Mouse (Mus musculus) limb, embryonic 15.5 days (tissue): ENCODE results near the gene Ints13. TPM values are rescaled to one million over a fixed set of nuclear protein-coding genes. Genes with fewer than 3 reads are reported as not detected.

Source experiments
- ATAC-seq: fragments of 200-750 bp; cut with Nextera tagmentation; 2 replicates; pipeline ENCODE4 v1.8.0; 2017; ENCODE audit warnings: low read depth, moderate TSS enrichment; ENCODE audit not compliant: insufficient number of reproducible peaks, low FRiP score, low TSS enrichment
- H3K27ac ChIP-seq: fragments of 300-500 bp; sonication (generic); 2 replicates; pipeline ENCODE4 v1.5.1; 2015; ENCODE audit warnings: moderate library complexity, mild to moderate bottlenecking, inconsistent platforms
- H3K27me3 ChIP-seq: fragments of 300-500 bp; sonication (generic); 2 replicates; pipeline ENCODE4 v1.6.1; 2015; ENCODE audit warnings: inconsistent platforms
- H3K36me3 ChIP-seq: fragments of 300-500 bp; sonication (generic); 2 replicates; pipeline ENCODE4 v1.6.1; 2015; ENCODE audit warnings: inconsistent platforms
- H3K4me1 ChIP-seq: fragments of 300-500 bp; sonication (generic); 2 replicates; pipeline ENCODE4 v1.6.1; 2015; ENCODE audit warnings: inconsistent platforms
- H3K4me2 ChIP-seq: fragments of 300-500 bp; sonication (generic); 2 replicates; pipeline ENCODE4 v1.6.1; 2015; ENCODE audit warnings: mild to moderate bottlenecking, inconsistent platforms
- H3K4me3 ChIP-seq: fragments of 300-500 bp; sonication (generic); 2 replicates; pipeline ENCODE4 v1.5.1; 2015; ENCODE audit warnings: mild to moderate bottlenecking, inconsistent platforms
- H3K9ac ChIP-seq: fragments of 300-500 bp; sonication (generic); 2 replicates; pipeline ENCODE4 v1.6.1; 2015; ENCODE audit warnings: inconsistent platforms
- H3K9me3 ChIP-seq: fragments of 300-500 bp; sonication (generic); 2 replicates; pipeline ENCODE4 v1.6.1; 2016; ENCODE audit warnings: inconsistent platforms
- WGBS: fragments of 180-500 bp; shearing (Covaris S2); methylation state at CpG from one replicate; pipeline ENCODE4 v1.1.7; 2015; 5-methylcytosine and 5-hydroxymethylcytosine counted together
- polyA plus RNA-seq: library from polyadenylated mRNA; unstranded; fragments of >200 nt; fragmentation: Nextera tagmentation; extraction: Ambion mirVana; gene quantifications from 2 replicates; pipeline ENCODE4 v1.2.1, GENCODE M21; 2015

Ints13 gene
- polyA plus RNA-seq, 1 experiment from 2014 or later = 62.9 TPM

DNA sequence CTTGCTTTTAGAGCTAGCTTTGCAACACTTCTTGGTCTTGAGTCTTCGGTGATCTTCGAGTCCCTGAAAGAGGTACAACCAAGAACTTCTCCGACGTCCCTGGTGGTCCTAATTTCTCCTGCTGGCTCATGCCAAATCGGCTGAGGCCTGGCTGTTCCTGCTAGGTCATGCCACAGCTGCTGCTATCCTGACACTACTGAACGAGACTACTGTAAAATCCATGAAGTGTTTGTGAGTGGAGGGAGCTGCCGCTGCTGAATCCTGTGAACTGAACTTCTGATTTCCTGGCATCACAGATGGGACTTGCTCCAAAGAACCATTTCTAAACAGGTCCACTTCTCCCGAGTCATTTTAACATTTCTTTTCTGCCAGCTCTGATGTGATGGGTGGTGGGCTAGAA is 64.3 kb downstream of the Ints13 start:
- H3K36me3 ChIP-seq = no peaks in the 10 kb centered on the region
- H3K4me1 ChIP-seq = no peaks in the 10 kb centered on the region
- no peak overlapping the region for H3K4me2 ChIP-seq
- no peak overlapping the region for H3K27ac ChIP-seq
- WGBS = 78% methylated on average over 8 of the region's 8 CpGs
- no peaks in the 10 kb centered on the region for H3K9me3 ChIP-seq
- H3K9ac ChIP-seq = no peak overlapping the region
- no peak overlapping the region for H3K4me3 ChIP-seq
- no peaks in the 10 kb centered on the region for H3K27me3 ChIP-seq
- no peak for ATAC-seq

- no peaks in the 10 kb centered on the region for H3K9me3 ChIP-seq
- H3K4me1 ChIP-seq = no peaks in the 10 kb centered on the region
- no peak overlapping the region for H3K4me3 ChIP-seq
- 77% methylated on average over 8 of the region's 8 CpGs for WGBS
- no peak overlapping the region for H3K9ac ChIP-seq
- H3K36me3 ChIP-seq = no peaks in the 10 kb centered on the region
- no peaks in the 10 kb centered on the region for H3K27me3 ChIP-seq
- ATAC-seq = no peak
- no peak overlapping the region for H3K27ac ChIP-seq
- H3K4me2 ChIP-seq = no peak overlapping the region
Measured at GRCm38 (mm10) chr6:146511511-146511910, 66.1 kb downstream of the Ints13 start.

GRCm38 (mm10) chr6:146509891-146510290 is 67.7 kb downstream of the Ints13 start:
- no peak overlapping the region for H3K4me3 ChIP-seq

DNA sequence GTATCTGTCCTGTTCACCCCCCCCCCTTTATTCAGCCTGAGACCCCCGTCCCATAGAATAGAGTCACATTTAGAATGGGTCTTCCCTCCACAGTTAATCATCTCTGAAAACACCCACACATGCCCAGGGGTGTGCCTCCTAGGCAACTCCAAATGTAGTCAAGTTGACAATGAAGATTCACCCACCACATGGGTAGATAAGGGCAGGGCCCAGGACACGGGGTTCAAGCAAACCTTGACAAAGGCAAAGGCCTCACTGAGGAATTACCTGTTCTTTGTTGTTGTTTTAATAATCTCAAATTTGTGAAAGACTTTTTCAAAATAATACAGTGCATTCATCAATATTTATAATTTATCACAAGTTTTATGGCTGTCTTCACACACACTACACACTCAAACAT is 73.2 kb downstream of the Ints13 start:
- H3K4me1 ChIP-seq = peaks cover 18% of the 10 kb centered on the region
- no peak overlapping the region for H3K27ac ChIP-seq

More at GRCm38 (mm10) chr6:146509891-146510290, 67.7 kb downstream of the Ints13 start:
- Histone ChIP-seq H3K4me1 (no peaks in the 10 kb centered on the region), H3K9me3 (no peaks in the 10 kb centered on the region), H3K27ac (no peak overlapping the region), H3K4me2 (no peak overlapping the region), H3K36me3 (no peaks in the 10 kb centered on the region), H3K9ac (no peak overlapping the region), H3K27me3 (no peaks in the 10 kb centered on the region)
- WGBS = 80% methylated on average over 2 of the region's 2 CpGs
- no peak for ATAC-seq

DNA sequence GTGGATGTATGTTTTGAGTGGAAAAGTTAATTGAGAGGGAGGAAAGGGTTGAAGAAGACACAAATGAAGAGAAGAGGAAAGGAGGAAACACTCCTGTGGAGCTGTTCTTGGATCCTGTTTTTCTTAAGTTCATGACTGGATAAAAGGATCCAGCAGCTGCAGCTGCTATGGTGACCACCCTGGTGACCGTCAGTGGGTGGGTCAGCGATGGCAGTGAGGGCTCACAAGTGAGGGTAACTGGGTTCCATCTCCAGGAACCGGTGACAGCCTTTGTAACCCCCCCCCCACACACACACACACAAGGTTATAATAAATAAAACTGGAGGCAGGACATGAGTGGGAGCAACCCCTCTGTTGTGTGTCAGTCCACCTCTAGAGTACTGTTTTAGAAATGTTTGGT is 74.8 kb downstream of the Ints13 start:
- Histone ChIP-seq H3K27ac (no peak overlapping the region), H3K9me3 (no peaks in the 10 kb centered on the region), H3K4me2 (peak overlapping the region; percentile 98), H3K4me3 (peak overlapping the region; percentile 76), H3K4me1 (peaks cover 18% of the 10 kb centered on the region), H3K9ac (no peak overlapping the region), H3K27me3 (0 out of 2 replicates have a peak, but pooled peaks cover 3% of the 10 kb centered on the region), H3K36me3 (no peaks in the 10 kb centered on the region)
- no peak for ATAC-seq
- WGBS = 45% methylated on average over 3 of the region's 3 CpGs

More for the DNA sequence above, 73.2 kb downstream of the Ints13 start:
- Histone ChIP-seq H3K4me2 (no peak overlapping the region), H3K36me3 (no peaks in the 10 kb centered on the region), H3K4me3 (no peak overlapping the region), H3K9me3 (no peaks in the 10 kb centered on the region), H3K9ac (no peak overlapping the region), H3K27me3 (0 out of 2 replicates have a peak, but pooled peaks cover 3% of the 10 kb centered on the region)
- ATAC-seq = no peak
- WGBS = 82% methylated on average over 2 of the region's 2 CpGs

DNA sequence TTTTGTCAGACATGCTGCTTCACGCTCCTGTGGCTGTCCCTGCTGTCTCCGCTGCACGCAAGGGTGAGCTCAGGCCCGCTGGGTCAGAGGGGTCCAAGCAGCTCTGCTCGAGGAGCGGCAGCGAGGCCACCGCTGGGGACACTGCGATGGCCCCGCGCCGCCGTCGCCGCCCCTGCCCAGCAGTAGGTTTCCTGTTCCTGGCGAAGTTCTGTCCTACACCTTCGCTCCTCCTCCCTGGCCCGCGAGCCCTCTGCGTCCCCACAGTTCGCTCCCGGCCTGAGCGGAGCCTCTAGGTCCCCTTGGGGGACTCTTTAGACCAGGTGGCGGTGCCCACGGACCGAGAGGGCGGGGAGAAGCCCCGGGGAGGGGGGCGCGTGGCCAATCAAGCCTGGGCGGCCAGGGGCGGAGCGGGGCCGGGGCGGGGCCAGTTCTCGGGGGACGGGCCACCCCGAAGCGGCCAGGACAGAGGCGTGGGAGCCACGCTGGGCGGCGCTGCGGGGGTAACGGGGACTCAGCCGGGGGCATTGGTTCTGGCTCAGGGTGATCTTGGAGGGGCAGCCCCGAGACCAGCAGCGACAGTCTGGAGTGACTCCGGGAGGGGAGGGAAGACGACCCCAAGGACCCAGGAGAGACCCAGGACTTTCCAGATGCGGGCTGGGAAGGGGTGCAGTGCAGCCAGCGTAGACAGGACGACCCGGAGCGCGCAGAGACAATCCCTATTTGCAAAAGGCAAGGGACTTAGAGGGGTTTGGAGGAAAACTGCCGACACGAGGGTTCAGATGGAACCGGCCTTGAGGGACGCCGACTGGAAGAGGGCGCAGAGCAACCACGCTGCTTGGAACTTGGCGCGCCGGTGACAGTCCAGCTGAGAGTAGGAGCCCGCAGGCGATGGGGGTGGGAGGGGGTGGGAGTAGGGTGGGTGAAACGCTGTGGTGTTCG is 75.5 kb downstream of the Ints13 start, which contains the start of gene Itpr2:
Gene Itpr2, minus strand, starts transcription at position 358 of the 939 bp plus-strand sequence.
- Histone ChIP-seq H3K4me3 (peak within 1 kb of the TSS; percentile 76), H3K9me3 (no peaks in the 10 kb centered on the region), H3K36me3 (no peaks in the 10 kb centered on the region), H3K4me2 (peak within 1 kb of the TSS; percentile 98), H3K27ac (peak within 1 kb of the TSS; percentile 75), H3K27me3 (0 out of 2 replicates have a peak, but pooled peaks cover 3% of the 10 kb centered on the region), H3K4me1 (peaks cover 18% of the 10 kb centered on the region), H3K9ac (peak within 1 kb of the TSS; percentile 62)
- peak; percentile 88 for ATAC-seq
- under 1% methylated on average over 70 of the region's 70 CpGs for WGBS

DNA sequence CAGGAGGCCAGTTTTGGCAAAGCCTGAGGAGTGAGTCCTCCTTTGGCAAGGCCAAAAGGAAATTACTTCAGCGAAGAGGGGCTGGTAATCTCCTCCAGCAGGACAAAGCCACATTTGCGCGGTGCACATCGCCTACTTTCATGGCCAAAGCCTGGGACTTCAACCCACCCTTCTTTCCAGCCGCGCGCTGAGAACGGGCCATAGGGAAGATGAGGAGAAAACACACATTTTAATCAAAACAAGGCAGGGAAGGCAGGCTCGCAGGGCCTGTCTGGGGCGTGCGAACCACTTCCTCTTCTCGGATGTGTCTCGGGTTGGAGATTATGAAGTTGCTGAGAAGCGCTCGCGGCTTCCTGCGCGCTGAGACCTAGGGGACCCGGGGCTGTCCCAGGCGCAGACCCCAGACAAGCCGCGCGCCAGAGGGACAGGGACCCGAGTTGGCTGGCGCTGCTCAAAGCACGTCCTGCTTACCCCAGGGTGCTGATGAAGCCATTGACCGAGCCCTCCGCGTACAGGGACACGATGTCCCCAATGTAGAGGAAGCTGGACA is 76.2 kb downstream of the Ints13 start:
- 0 out of 2 replicates have a peak, but pooled peaks cover 3% of the 10 kb centered on the region for H3K27me3 ChIP-seq
- WGBS = 1% methylated on average over 30 of the region's 30 CpGs
- H3K36me3 ChIP-seq = no peaks in the 10 kb centered on the region
- ATAC-seq = peak; percentile 8; the same call in 1 of the 2 replicates
- H3K4me3 ChIP-seq = peak overlapping the region; percentile 76
- peaks cover 18% of the 10 kb centered on the region for H3K4me1 ChIP-seq
- peak overlapping the region; percentile 75 for H3K27ac ChIP-seq
- H3K9me3 ChIP-seq = no peaks in the 10 kb centered on the region
- peak overlapping the region; percentile 62 for H3K9ac ChIP-seq
- peak overlapping the region; percentile 98 for H3K4me2 ChIP-seq

DNA sequence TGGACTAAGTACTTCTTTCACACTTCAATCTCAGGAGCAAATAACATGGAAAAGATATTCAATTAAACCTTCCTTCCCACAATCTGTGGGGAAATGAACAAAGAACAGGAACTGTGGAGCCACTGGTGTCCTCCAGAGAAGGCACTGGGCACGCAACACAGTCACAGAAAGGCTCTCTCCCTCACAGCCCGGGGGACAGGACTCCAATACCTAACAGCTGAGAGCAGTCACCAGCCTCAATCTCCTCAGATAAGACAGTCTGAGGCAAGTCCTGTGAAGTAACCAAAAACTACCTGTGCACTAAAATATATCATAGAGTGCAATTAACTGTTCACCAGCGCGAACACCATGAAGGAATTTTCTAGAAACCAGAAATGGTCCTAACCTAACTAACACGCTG is 76.9 kb downstream of the Ints13 start:
- WGBS = 59% methylated on average over 5 of the region's 5 CpGs
- Histone ChIP-seq H3K27ac (peak overlapping the region; percentile 75; the same call in 1 of the 2 replicates), H3K4me1 (peaks cover 18% of the 10 kb centered on the region), H3K4me3 (peak overlapping the region; percentile 76), H3K27me3 (0 out of 2 replicates have a peak, but pooled peaks cover 3% of the 10 kb centered on the region), H3K9ac (no peak overlapping the region), H3K36me3 (no peaks in the 10 kb centered on the region), H3K4me2 (peak overlapping the region; percentile 98), H3K9me3 (no peaks in the 10 kb centered on the region)
- ATAC-seq = no peak

- no peaks in the 10 kb centered on the region for H3K9me3 ChIP-seq
- peak overlapping the region; percentile 76; the same call in 1 of the 2 replicates for H3K4me3 ChIP-seq
- WGBS = 71% methylated on average over 6 of the region's 6 CpGs
- H3K27ac ChIP-seq = no peak overlapping the region
- 0 out of 2 replicates have a peak overlapping the region, but pooled peaks have one; percentile 98 for H3K4me2 ChIP-seq
- ATAC-seq = no peak
- no peaks in the 10 kb centered on the region for H3K36me3 ChIP-seq
- no peak overlapping the region for H3K9ac ChIP-seq
- H3K4me1 ChIP-seq = peaks cover 18% of the 10 kb centered on the region
- H3K27me3 ChIP-seq = 0 out of 2 replicates have a peak, but pooled peaks cover 3% of the 10 kb centered on the region
Measured at GRCm38 (mm10) chr6:146500206-146500605, 77.4 kb downstream of the Ints13 start.

Other genes with a start within 250 kb of the Ints13 start
- 14.6 and 18.4 TPM in 2 replicates for gene Itpr2, start 75.6 kb downstream of the Ints13 start, polyA plus RNA-seq
- gene Fgfr1op2, start 632 bp downstream of the Ints13 start, polyA plus RNA-seq = 98.3 and 99.6 TPM in 2 replicates
- 132 and 142 TPM in 2 replicates for gene Med21, start 64.7 kb upstream of the Ints13 start, polyA plus RNA-seq
- 48.2 and 52.1 TPM in 2 replicates for gene Tm7sf3, start 65.0 kb upstream of the Ints13 start, polyA plus RNA-seq
- 17.3 and 17.4 TPM in 2 replicates for gene Stk38l, start 147.2 kb upstream of the Ints13 start, polyA plus RNA-seq
- 7.9 and 8.5 TPM in 2 replicates for gene Arntl2, start 218.2 kb upstream of the Ints13 start, polyA plus RNA-seq